Mouse (Mus musculus): Measurements from ENCODE around the gene Tceal3. TPM values are rescaled to one million over a fixed set of nuclear protein-coding genes. Genes with fewer than 3 reads are reported as not detected.

Tceal3 gene
- not detected for total RNA-seq (2023)

DNA sequence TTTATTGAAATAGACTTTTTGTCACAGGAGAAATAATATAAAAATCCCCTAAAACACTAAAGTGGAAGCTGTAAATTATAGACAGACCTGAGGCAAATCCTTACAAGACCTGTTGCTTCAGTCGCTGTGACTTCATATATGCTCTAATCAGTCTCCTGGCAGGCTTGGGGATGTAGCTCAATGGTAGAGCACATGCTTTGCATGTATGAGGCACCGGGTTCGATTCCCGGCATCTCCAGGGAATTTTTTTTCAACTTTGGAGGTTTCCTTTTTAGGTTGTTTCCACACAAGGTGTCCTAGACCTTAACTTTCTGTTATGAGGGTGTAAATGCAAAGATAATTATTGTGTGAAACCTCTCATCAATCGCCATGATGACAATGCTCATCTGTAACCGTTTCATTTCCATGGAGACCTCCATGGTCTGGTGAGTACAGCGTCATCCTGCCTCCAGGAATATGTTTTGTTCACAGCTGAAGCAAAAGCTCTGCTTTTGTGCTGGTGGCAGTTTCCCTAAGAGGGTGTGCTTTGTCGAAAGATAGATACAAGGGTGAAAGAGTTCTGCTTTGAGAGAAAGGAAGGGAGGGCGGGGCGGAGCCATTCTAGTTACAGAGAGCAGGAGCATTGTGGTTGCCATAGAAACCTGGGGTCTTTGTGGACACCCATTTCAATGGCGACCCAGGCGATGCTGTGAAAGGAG, at the start of gene Tceal3:
Gene Tceal3, plus strand, starts transcription at position 644 of the 698 bp plus-strand sequence.

DNA sequence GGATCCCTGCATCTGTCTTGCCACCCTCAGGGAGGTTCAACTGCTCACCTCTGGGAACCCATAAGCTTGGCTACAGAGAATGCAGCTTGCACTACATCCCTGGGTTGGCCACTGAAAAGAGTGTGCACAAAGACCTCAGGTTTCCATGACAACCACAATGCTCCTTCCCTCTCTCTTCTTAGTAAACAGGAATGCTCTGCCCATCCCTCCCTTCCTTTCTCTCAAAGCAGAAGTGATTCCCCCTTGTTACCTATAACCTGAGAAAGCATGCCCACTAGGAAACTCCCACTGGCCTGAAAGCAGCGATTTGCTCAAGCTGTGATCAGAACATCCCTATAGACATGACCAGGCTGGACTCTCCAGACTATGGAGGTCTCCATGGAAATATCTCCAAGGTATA, 46.7 kb upstream of the Tceal3 start, which contains the start of gene Kir3dl2:
Gene Kir3dl2, minus strand, starts transcription at position 101 of the 400 bp plus-strand sequence.

DNA sequence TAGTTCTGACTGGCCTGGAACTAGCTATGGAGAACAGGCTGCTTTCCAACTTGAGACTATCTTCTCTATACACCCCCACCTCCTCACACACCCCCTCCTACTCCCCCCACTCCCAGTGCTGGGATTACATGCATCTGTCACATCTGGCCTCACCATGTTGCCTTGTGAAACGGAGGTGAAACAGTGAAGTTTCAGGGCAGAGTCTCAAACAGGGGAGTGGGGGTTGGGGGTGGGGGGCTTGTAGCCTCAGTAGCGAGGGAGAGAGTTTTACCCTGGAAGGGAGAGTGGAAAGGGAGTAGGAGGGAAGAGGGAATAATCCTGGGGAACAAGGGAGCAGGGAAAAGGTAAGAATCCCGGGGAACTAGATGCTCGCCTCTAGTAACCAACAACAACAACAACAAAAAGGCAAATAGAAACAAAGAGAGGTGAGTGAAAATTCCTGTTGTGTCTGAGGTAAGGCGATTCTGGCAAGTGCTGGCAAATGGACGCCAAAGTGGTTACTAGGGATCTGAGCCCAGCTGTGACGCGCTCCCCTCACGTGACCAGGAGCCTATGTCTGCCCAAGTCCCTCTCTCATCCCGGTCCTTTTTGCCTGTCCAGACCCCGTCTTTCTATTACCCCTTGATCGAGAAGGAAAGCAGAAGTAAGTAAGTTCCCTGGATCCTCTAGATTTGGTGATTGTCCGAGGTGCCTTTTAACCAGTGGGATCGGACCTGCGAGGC, 117.0 kb downstream of the Tceal3 start, which contains the start of gene Tceal1:
Gene Tceal1, plus strand, starts transcription at position 537 of the 722 bp plus-strand sequence.

Other genes with a start within 250 kb of the Tceal3 start
- gene Kir3dl1, start 72.8 kb upstream of the Tceal3 start, total RNA-seq (2023): not detected
- gene Kir3dl2, start 46.8 kb upstream of the Tceal3 start, total RNA-seq (2023): not detected
- under 1 TPM in 1 of 2 experiments, not detected in 1; 0.13 TPM for gene Tceal1, start 117.1 kb downstream of the Tceal3 start, total RNA-seq (2023)
- 100 to 1,000 TPM in 1 of 2 experiments, 10 to 100 TPM in 1; 97.3 to 116 TPM for gene Morf4l2, start 152.8 kb downstream of the Tceal3 start, total RNA-seq (2023)
- not detected for gene Glra4, start 189.3 kb downstream of the Tceal3 start, total RNA-seq (2023)
- gene Plp1, start 231.8 kb downstream of the Tceal3 start, total RNA-seq (2023): under 1 TPM; 0.15 to 0.22 TPM